Mouse (Mus musculus): ENCODE measurements around the gene Reep1. TPM values are rescaled to one million over a fixed set of nuclear protein-coding genes. Genes with fewer than 3 reads are reported as not detected.

Gene Reep1
- not detected in 2 replicates for total RNA-seq (2017)

DNA sequence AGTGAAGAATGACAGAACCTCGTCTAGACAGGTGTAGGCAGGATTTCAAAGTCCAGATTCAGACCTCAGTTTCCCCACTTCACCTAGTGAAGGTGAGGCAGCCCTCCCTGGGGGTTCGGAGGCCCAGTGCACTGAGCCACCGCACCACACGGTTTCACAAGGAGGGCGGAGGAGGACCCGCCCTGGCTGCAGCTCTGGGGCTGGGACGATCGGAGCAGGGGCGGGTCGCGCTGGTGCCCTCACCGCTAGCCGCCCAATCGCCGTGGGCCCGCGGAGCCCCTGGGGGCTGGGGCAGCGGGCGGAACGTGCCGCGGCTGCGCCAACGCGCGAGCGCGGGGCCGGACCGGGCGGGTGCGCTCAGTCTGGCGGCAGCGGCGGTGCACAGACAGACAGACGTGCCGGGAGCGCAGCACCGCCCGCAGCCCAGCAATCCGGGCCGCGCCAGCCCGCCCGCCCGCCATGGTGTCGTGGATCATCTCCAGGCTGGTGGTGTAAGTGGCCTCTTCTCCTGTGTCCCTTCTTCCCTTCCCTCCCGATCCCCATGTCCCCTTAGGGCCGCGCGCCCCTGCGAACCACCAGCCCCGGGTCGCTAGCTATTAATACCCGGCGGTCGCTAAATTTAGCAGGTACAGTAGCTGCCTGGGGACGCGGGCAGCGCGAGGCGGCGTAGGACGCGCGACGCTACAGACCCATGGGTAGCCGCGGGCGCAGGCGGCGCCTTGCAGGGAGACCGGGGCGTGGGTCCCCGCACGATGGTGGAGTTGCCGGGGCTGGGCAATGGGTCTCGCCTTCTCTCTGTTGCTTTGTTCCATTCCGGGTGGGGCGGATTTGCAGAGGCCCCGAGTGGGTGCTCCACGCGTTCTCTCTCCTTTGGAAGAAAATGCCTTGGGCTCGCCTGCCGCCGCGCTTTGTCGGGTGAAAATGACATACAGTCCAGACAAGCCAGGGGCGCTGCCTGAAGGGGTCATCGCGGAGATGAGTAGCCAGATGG lies at the start of gene Reep1:
TSS of gene Reep1 (plus strand) at position 51 of the 991 bp plus-strand sequence.
- ATAC-seq (ENCODE audit: extremely low read depth, insufficient number of reproducible peaks, low FRiP score, poor library complexity, severe bottlenecking) = no peak

DNA sequence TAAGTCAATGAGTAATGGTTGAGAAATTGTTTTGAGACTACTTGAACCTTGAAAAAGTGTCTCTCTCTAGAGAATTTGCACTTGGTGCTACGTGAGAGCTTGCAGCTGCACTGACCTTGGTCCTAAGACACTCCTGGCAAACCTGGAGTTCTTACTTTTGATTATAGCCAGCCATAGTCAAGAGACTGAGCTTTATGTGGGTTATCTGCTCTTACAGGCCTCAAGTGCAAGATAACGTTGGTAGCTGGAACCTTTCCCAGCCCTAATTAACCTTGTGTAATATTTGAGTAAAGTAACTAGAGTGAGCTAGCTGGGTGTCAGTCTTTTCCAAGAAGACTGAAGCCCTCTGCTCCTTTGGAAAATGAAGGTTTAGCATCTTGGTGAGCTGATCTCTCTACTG lies 49.1 kb upstream of the Reep1 start:
- no peak for ATAC-seq (ENCODE audit: extremely low read depth, insufficient number of reproducible peaks, low FRiP score, poor library complexity, severe bottlenecking)

DNA sequence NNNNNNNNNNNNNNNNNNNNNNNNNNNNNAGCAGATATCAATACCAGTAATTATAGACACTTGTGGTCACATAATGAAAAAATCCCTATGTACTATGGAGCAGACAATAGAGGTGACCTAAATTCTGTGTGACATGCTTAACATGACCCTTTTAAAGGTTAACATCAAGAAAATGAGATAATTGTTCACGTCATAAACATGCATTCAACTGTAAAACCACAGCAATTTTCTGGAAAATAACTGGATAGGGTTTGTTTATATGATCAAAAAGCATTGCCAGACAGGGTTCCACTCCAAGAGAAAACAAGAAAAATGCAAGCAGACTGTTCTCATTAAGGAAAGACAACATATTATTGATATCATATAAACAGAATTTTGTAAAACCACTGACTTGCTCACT lies 42.9 kb upstream of the Reep1 start:
- no peak for ATAC-seq (ENCODE audit: extremely low read depth, insufficient number of reproducible peaks, low FRiP score, poor library complexity, severe bottlenecking)

DNA sequence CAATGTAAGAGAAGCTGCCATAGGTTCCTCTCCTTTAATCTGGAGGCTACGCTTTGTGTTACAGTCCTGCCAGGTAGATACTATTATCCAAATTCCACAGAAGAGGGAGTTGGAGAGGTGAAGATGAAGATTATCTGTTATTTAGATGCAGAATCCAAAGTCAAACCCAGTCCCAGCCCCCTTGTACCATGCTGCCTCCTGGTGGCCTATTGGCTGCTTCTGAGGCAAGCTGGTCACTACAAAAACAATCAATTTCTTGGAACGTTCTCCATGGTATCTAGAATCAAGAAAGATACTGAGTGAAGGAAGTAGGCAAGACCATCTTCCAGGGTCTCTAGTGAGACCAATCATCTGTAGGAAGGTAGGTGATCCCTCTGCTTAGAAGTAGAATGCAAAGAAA lies 34.2 kb upstream of the Reep1 start:
- no peak for ATAC-seq (ENCODE audit: extremely low read depth, insufficient number of reproducible peaks, low FRiP score, poor library complexity, severe bottlenecking)

DNA sequence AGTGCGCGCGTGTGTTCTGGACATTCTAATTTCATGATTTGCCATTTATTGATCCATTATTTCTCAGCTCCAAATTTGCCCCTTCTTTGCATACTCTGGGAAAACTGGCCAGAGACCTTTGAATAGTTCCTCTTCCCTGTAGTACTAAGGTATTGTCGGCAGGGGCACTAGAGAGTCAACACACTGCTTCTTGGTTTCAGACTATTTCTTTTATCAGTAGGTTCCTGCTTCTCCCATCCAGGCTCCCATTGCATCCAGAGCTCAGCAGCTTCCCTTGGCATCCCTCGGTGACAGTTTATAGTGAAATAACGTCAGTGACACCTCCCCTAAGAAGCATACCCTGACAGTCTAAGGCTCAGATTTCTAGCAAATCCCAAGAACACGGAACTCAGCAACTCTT lies 28.5 kb upstream of the Reep1 start:
- ATAC-seq (ENCODE audit: extremely low read depth, insufficient number of reproducible peaks, low FRiP score, poor library complexity, severe bottlenecking) = no peak

DNA sequence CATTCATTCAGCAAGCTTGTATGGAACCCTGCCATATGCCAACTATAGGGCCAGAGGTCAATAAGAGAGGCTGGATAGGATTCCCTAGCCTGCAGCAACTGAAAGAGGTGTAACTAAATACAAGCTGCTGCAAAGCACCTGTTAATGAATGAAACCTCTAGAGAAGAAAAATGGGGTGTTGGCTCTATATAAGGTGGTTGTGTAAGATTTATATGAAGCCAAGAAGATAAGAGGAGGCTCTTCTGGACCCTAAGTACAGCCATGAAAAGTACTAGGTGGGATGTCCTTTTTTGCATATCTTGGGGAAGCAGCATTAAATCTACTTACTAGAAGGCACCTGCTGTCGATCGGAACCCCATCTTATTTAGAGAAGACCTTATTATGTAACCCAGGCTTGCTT lies 12.2 kb upstream of the Reep1 start:
- ATAC-seq (ENCODE audit: extremely low read depth, insufficient number of reproducible peaks, low FRiP score, poor library complexity, severe bottlenecking) = no peak

DNA sequence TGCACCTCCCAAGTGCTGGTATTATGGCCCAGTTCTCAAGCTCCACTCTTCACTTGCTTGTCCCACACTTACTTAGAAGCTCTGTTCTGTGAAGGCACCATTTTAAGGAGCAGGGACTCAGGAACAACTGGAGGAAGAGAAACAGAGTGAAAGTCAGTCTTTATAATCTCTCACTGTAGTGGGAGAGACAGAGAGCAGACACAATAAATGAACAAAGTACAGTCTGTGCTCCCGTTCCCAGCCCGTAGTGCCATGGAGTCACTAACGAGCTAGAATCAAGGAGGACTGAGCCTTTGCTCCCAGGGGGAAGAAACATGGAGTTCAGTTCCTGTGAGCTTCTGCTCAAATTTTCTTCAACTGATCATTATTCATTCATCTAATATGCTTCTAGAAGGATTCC lies 11.8 kb upstream of the Reep1 start:
- no peak for ATAC-seq (ENCODE audit: extremely low read depth, insufficient number of reproducible peaks, low FRiP score, poor library complexity, severe bottlenecking)

DNA sequence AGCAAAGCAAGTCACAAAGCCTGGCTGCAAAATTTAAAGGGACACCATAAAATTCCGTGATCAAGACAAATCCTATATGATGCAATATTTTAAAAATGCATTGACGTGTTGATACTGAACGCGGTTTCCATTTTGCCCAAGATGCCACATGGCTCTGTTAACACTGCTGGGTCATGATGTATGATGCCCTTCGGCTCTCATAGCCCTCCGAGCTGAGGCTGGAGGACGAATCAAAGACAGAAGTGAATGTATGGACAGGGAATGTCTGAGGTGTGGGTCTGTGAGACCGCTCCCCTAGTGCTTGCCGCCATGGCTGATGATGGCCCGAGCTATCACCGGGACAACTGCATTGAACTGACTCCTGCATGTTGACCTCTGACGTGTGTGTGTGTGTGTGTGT lies 490 bp upstream of the Reep1 start:
- ATAC-seq (ENCODE audit: extremely low read depth, insufficient number of reproducible peaks, low FRiP score, poor library complexity, severe bottlenecking) = no peak

DNA sequence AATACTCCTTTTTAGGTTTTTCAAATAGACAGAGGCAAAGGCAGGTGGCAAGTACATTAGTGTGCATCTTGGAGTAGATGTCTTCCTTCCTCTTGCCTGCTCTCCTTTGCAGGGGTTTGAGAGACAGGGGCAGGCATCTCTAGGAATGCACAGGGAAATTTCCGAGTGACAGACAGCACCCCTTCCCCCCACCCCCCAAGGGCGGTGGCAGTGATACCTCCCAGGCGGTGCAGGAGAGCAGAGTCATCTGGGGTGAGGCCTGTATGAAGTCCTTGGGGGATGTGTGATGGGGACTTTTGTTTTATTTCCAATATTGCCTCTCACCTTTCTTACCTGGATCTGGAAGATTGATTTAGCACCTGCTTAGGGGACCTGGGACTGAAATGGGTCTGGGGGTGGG lies 1.2 kb downstream of the Reep1 start:
- no peak for ATAC-seq (ENCODE audit: extremely low read depth, insufficient number of reproducible peaks, low FRiP score, poor library complexity, severe bottlenecking)

DNA sequence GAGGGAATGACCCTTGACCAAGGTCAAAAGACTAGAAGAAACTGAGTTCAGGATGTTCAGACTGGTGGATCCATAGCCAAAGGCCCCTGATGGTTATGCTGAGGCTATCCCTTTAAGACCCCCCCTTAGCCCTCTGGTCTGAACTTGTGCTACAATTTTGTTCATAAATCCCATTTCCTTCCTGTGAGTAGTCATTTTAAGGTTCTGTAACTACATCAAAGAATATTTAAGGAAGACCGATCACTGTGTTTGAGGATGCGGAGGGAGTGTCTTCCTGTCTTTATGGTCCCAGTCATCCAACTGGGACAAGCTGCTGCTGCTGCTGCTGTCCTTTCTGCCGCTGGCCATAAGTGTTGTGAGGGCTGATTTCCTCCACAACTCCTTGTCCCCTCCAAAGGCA lies 3.0 kb downstream of the Reep1 start:
- no peak for ATAC-seq (ENCODE audit: extremely low read depth, insufficient number of reproducible peaks, low FRiP score, poor library complexity, severe bottlenecking)

DNA sequence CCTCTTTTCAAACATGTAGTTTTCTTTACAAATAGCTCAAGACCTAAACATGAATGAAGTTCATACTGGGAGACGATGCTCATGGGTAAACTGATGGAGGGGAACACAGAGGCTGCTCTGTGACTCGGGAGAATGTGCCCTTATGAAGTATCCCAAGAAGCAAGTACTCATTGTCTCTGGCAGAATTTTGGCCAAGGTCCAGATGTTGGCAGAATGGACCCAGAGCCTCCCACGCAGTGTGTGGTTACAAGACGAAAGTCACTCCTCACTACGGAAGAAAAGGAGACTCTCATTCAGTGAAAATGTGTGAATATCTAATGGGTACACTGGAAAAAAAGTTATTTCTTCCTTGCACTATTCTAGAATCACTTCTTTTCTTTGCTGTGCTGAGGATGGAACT lies 3.8 kb downstream of the Reep1 start:
- ATAC-seq (ENCODE audit: extremely low read depth, insufficient number of reproducible peaks, low FRiP score, poor library complexity, severe bottlenecking) = no peak

DNA sequence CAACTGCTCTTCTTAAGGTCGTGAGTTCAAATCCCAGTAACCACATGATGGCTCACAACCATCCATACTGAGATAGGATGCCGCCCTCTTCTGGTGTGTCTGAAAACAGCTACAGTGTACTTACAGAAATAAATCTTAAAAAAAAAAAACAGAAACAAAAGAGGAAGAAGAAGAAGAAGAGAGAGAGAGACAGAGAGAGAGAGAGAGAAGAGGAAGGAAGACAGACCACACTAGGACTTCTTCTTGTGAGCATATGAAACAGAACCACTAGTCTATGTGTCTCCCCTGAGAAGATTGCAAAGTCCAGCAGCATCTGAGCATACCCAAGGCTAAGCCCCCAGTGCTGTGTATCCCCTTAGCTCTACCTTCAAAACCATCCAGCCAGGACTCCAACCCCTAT lies 6.2 kb downstream of the Reep1 start:
- no peak for ATAC-seq (ENCODE audit: extremely low read depth, insufficient number of reproducible peaks, low FRiP score, poor library complexity, severe bottlenecking)

DNA sequence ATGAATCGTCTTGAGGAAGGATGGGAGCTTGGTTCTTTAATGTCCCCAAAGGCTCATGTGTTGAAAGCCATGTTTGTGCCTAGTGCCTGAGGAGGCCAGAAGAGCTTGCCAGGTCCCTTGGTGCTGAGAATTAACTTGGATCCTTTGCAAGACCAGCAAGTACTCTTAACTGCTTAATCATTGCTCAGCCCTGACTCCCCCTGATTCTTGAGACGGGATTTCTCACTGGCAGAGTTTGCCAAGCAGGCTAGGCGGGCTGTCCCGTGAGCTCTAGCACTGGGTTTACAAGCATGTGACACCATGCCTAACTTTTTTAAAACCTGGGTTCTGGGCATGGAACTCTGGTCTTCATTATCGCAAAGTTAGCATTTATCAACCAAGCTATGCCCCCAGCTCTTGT lies 7.6 kb downstream of the Reep1 start:
- no peak for ATAC-seq (ENCODE audit: extremely low read depth, insufficient number of reproducible peaks, low FRiP score, poor library complexity, severe bottlenecking)

DNA sequence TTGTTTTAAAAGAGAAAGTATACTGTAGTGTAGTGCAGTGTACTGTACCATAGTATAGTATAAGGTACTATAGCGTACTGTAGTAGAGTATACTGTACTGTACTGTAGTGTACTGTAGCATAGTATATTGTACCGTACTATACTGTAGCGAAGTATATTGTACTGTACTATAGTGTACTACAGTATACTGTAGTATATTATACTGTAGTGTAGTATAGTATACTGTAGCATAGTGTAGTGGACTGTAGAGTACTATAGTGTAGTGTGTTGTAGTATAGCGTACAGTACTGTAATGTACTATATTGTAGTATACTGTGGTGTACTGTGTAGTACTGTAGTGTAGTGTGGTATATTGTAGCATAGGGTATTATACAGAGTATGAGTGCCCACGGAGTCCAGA lies 9.1 kb downstream of the Reep1 start:
- no peak for ATAC-seq (ENCODE audit: extremely low read depth, insufficient number of reproducible peaks, low FRiP score, poor library complexity, severe bottlenecking)

DNA sequence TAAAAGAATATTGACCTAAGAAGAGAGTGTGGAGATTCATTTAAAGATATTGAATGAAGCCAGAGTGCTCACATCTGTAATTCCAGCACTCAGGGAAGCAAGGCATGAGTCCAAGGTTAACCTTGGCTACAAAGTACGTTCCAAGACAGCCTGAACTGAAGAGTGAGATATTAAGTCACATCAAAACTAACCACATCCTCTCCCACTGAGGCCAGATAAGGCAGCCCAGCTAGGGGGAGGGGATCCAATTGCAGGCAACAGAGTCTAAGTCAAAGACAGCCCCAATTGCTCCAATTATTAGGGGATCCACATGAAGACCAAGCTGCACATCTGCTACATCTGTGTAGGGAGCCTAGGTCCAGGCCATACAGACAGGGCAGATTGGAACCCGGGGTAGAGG lies 11.0 kb downstream of the Reep1 start:
- ATAC-seq (ENCODE audit: extremely low read depth, insufficient number of reproducible peaks, low FRiP score, poor library complexity, severe bottlenecking) = no peak

DNA sequence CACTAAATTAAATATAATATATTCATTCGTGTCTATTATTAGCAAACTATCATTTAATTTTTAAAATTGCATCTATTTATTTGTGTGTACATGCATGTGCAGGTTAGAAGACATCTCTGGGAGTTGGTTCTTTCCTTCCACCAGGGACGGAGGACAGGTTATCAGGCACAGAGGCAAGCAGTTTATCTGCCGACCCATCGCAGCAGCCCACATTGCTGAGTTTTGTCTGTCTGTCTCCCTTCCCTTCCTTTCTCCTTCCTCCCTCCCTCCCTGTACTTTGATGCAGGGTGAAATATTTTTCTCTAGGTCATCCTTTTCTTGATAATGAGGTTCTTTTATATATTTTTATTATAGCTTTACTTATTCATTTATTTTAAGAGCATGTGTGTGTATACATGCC lies 11.9 kb downstream of the Reep1 start:
- no peak for ATAC-seq (ENCODE audit: extremely low read depth, insufficient number of reproducible peaks, low FRiP score, poor library complexity, severe bottlenecking)

DNA sequence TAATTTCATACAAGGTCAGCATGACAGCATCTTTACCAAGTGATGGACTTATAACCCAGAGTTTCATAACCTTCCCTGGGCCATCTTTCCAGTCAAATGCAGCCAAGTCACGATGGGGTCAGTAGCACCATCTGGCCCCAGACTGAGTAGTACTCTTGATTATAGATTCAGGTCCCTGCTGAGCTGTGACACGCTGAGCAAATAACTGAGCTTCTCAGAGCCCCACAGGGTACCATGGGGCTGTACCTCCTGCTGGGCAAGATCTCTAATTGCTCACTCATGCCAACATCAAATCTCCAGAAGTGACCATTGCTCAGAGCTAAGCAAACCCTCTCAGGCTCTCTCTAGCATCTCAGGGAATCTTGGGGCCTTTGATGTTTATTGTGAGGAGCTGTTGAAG lies 15.6 kb downstream of the Reep1 start:
- ATAC-seq (ENCODE audit: extremely low read depth, insufficient number of reproducible peaks, low FRiP score, poor library complexity, severe bottlenecking) = no peak

DNA sequence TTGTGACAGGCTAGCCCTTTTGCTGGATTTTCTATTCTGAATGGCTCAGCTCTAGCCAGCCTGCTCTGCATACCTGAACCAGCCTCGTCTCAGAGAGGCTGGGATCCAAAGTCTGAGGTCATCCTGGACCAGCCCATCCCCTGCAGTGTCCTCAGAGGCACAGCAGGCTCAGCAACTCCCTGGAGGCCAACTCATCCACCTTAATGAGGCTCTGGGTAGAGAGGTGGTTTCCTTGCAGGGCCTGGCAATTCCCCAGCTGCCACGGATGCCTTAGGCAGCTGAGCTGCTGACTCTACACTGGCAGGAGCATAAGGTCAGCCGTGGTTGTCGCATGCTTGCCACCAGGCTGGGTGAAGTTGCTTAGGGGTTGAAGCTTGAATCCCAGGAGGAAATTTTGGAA lies 16.2 kb downstream of the Reep1 start:
- ATAC-seq (ENCODE audit: extremely low read depth, insufficient number of reproducible peaks, low FRiP score, poor library complexity, severe bottlenecking) = no peak

DNA sequence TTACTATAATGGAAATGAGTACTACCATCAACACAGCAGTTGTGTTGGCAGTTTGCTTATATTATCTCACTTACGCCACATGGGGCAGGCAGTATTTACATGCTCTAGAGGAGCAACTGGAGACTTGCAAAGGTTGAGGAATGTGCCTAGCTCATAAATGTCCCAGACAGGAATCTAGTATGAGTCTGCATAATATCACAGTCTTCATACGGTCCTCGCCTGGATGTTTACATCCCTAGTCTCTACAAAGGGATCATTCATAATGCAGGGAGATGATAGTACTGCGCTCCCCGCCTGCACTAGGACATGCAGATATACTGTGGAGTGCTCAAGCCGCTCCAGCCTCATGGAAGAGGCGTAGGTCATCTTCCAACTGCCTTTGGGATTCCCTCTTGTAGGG lies 19.3 kb downstream of the Reep1 start:
- ATAC-seq (ENCODE audit: extremely low read depth, insufficient number of reproducible peaks, low FRiP score, poor library complexity, severe bottlenecking) = no peak

DNA sequence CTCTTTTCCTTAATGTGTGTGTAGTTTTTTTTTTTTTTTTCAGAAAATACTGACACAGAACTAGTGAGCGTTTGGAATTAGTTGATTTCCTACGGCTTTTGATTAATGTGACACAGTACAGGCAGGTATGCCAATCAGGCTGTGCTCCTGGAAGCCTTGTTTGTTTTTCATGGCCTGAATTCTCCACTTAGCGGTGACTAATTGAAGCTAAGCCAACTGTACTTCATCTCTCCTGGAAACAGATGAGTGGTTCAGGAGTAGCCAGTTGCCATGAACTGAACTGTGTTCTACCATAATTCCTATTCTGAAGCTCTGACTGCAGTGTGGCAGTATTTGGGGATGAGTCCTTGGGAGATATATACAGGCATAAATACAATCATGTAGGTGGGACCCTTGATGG lies 20.9 kb downstream of the Reep1 start:
- no peak for ATAC-seq (ENCODE audit: extremely low read depth, insufficient number of reproducible peaks, low FRiP score, poor library complexity, severe bottlenecking)

Measured in neutrophil, adult 5-6 weeks (primary cell).